Mouse (Mus musculus) kidney, adult 11 months (tissue): ENCODE measurements around the gene Gsc2.
"Not testable (repeated sequence)": the region's sequence is repeated elsewhere in the genome, so short reads cannot be mapped to it uniquely, and the experiment has no call there.

ENCODE experiments used
- DNase-seq: peaks from one replicate; pipeline ENCODE4 v3.0.0; 2022

The Gsc2 gene

GRCm38 (mm10) chr16:17914307-17915249 lies at the start of gene Gsc2:
TSS of gene Gsc2 (minus strand) at chr16:17915059.
- DNase-seq = no peak

GRCm38 (mm10) chr16:17962091-17962490 lies 47.2 kb upstream of the Gsc2 start:
- DNase-seq = no peak

DNA sequence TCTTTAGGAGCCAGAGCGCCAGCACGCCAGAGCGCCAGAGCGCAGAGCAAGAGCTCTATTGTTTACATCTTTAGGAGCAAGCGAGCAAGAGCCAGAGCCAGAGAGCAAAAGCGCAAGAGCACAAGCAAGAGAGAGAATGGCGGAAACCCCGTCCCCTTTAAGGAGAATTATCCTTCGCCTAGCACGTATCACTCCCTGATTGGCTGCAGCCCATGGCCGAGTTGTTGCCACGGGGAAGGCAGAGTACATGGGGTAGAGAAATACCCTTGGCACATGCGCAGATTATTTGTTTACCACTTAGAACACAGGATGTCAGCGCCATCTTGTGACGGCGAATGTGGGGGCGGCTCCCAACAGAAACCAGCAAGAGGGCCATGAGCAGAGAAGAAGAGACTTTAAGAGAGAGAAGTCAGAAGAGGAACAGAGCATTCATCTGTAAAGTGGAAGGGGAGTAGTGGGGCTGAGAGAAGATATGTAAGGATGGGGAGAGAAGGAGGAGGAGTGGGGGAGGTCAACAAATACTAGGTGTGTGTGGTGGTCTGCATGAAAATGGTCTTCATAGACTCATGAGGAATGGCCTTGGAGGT lies 41.3 kb upstream of the Gsc2 start:
- not testable (repeated sequence) for DNase-seq

- no peak for DNase-seq
Observed at GRCm38 (mm10) chr16:17951618-17952017, 36.8 kb upstream of the Gsc2 start.

DNA sequence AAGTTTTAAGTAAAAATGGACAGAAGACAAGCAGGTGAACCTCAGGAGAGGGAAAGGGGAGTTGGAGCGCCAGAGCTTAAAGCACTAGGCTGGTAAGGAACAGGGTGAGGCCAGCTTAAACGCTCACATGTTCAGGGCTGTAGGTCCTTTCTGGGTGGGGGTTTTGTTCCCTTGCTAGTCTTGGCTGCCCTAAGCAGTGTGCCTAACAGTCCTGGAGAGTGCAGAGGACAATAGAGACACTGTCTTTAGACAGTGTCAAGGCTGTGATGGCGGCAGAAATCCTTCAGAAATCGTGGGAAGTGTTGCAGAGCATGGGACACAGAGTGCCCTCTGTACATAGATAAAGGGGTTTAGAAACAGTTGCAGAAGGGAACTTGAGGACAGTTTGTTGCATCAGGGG lies 35.2 kb upstream of the Gsc2 start:
- DNase-seq = no peak

DNA sequence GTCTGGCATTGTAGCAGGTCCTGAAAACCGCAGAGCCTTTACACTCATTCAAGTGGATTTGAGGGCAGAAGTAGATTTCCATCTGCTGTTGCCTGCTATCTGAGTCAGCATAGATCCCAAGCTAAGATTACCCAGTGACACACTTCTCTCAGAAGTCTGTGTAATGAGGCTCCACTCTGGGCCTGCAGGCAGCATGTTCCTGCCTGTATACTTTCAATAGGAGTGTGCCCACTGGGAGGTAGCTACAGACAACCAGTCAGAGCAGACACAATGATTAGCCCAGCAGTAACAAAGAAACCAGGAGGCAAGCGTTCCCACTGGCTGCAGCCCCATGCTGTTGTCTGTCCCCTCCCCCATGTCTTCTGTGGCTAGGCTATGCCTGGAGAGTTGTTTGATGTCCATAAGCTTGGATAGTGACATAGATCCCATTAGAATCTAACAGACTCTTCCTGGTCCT lies 34.6 kb upstream of the Gsc2 start:
- no peak for DNase-seq

DNA sequence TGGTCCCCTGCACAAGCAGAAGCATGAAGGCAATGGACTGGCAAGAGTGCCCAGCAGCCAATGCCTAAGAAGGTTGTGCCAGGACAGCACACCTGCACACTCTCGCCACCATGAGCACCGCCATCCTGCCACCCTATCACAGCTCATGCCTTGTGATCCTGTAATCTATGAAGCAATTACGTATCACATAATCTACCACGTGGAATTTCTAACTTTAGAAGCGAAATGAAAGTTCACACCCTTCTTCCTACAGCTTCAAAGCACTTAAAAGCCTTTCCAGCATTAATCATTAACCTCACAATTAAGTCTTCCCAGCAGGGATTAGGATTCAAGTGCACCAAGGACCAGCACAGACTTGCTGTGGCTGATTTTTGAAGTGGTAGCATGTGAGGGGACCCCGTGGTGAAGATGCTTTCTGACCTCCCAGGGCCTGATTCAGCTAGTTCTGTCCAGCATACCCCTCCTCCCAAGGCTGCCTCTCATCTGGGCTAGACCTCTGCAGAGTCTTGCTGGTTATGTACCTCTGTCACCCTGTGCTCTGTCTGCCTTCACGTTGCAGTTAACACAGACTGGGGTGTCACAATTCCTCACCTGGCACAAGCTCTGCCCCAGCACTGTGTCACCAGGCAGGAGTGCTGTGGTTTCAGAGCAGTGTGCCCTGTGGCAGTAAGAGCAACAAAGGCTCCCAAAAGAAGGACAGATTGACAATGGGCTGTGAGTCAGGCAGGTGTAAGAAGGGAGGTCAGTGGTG lies 30.4 kb upstream of the Gsc2 start:
- peak; percentile 64 for DNase-seq

GRCm38 (mm10) chr16:17943466-17943865 lies 28.6 kb upstream of the Gsc2 start:
- no peak for DNase-seq

- DNase-seq = no peak
Observed at GRCm38 (mm10) chr16:17939255-17939751, 24.4 kb upstream of the Gsc2 start.

DNA sequence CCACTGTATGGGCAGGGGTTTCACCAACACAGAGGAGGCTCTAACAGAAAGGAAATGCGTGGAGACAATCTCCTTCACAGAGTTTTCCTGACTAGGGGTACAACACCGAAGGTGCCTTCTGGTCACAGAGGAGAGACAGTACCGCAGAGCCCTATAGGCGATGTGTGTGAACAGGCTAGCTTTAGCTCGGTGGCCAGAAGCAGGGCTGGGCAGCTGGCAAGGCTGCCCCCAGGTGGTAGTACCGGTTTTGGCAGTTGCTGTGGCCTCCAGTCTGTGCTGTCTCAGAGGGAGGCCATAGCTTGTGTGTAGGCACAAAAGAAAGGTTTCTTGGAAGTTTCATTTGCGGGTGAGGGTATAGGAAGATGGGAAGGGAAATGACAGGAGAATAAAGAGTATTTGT lies 24.0 kb upstream of the Gsc2 start:
- DNase-seq = peak; percentile 63

- no peak for DNase-seq
Observed at GRCm38 (mm10) chr16:17938187-17938586, 23.3 kb upstream of the Gsc2 start.

DNA sequence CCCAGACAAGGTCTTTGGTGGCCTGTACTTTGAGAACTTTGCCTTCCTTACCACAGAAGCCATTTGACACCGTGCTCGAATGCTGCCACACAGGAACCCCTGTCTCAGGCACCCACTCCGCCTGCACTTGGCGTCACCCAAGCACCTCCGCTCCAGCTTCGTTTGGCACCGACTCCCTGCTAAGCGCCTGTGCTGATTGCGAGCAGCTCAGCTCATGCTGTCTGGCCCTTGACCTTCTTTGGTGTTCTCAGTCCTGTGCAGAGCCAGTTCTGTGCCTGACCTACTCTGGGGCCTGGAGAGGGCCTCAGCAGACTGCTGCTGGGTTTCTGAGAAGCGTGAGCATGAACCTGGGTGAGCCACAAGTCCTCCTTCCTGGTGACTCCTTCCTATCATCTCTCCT lies 21.9 kb upstream of the Gsc2 start:
- DNase-seq = no peak

GRCm38 (mm10) chr16:17934445-17934910 lies 19.6 kb upstream of the Gsc2 start:
- DNase-seq = no peak

GRCm38 (mm10) chr16:17933594-17934444 lies 19.0 kb upstream of the Gsc2 start:
- DNase-seq = no peak

GRCm38 (mm10) chr16:17931906-17932460 lies 17.1 kb upstream of the Gsc2 start:
- no peak for DNase-seq

DNA sequence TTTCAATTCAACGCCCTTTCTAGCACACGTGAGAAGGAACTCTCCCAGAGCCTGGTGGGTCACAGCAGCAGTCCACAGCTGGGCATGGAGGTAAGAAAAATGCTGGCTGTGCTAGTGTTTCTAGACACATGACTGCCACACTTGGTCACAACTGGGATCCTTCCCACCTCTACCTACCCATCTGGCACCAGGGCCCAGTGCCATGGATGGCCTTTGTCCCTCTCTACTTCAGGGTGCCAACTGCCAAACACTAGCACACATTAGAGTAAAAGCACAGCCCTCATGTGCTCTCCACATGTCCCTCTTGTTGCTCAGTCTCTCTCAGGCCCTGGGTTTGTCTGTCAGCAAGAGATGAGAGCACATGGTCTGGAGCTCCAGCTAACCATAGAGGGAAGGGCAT lies 14.8 kb upstream of the Gsc2 start:
- DNase-seq = no peak

DNA sequence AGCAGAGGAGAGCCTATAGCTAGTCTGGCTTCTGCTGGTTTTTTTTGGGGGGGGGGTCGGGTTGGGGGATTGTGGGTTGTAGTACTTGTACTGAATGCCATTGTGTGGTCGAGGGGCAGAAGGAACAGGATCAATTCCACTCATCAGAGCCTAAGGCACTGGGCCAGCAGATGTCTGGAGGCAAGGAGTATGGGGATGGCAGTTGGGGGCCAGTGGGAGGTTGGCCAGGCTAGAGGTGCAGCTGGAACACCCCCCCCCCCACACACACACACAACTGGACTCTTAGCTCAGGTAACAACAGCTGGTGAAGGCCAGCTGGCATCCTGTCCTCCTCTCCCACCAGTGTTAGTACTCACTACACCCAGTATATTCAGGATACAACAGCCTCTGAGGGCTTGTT lies 14.4 kb upstream of the Gsc2 start:
- DNase-seq = no peak

DNA sequence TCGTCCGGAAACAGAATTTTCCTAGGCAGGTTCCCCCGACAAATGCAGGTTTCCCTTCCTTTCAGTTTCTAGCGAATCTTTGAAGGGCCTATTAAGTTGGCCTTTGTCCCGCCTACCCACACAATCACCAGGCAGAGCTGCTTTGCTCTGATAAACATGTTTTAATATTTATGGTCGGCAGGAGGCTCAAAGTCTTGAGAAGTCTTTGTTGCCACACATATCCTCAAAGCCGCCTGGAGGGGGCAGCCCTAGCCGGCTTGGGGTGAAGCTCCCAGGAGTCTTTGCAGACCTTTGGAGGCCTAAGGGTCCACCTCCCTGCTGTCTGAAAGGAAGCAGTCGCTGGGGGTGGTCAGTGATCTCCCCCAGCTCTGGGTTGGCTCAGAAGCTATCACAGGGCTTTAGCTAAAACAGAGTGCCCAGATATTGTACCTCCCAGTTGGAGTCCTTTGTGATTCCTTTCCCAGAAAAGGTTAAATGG lies 13.8 kb upstream of the Gsc2 start:
- DNase-seq = peak; percentile 82

DNA sequence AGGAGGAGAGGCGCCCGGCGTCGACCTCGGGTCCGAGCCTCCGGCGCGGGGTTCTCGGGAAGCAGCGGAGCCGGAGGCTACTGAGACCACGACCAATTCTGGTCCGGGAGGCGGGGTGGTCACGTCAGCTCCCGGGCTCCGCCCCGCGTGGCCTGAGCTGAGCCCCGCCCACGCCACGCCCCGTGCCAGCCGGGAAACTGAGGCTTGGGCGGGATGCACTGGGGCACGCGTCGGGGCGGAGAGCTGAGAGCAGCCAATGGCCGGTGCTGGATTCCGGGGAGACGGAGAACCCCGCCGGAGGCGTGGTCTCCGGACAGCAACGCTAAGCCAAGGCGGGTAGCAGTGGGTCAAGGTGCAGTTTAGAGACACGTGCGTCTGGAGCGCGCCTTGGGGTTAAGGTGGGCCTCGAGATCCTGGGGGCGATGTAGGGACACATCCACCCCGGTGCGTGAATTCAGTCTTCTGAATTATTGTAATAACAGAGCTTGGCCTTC lies 13.3 kb upstream of the Gsc2 start, which contains the start of gene Slc25a1:
Slc25a1 (minus strand) TSS at position 133 of the 494 bp plus-strand sequence.
- DNase-seq = peak; percentile 80

- DNase-seq = no peak
Observed at GRCm38 (mm10) chr16:17927351-17928082, 12.7 kb upstream of the Gsc2 start.

DNA sequence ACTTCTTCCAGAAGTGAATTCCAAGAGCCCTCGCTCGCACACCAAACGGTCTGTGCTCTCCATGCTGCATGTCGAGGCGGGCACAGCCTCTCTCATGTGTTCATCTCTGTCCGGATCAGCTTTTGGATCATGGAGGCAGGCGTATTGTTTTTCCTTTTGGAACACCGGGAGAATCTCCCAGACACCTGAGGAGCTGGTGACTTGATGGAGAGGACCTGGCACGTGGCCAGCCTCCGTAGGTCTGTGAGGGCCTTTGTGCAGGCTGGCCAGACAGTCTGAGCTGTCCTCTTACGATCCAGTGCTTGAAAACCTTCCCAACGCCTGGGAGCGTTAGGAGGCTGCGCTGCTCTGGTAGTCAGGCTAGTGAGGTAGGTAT lies 7.3 kb upstream of the Gsc2 start:
- no peak for DNase-seq
